Mouse (Mus musculus) embryonic facial prominence, embryonic 12.5 days (tissue): Measurements from ENCODE around the gene Crybg3. TPM values are rescaled to one million over a fixed set of nuclear protein-coding genes. Genes with fewer than 3 reads are reported as not detected.

Experiments used
- ATAC-seq: fragments of 200-750 bp; cut with Nextera tagmentation; 2 replicates; pipeline ENCODE4 v1.8.0; 2017; ENCODE audit not compliant: insufficient number of reproducible peaks, insufficient read depth, low FRiP score, low TSS enrichment
- H3K27ac ChIP-seq: fragments of 300-500 bp; sonication (generic); 2 replicates; pipeline ENCODE4 v1.5.1; 2016; ENCODE audit warnings: mild to moderate bottlenecking
- H3K27me3 ChIP-seq: fragments of 300-500 bp; sonication (generic); 2 replicates; pipeline ENCODE4 v1.6.1; 2016; ENCODE audit warnings: mild to moderate bottlenecking, moderate library complexity
- H3K36me3 ChIP-seq: fragments of 300-500 bp; sonication (generic); 2 replicates; pipeline ENCODE4 v1.6.1; 2016; ENCODE audit warnings: mild to moderate bottlenecking
- H3K4me1 ChIP-seq: fragments of 300-500 bp; sonication (generic); 2 replicates; pipeline ENCODE4 v1.6.1; 2016
- H3K4me2 ChIP-seq: fragments of 300-500 bp; sonication (generic); replicated peaks from 2 replicates; pipeline ENCODE4 v1.6.1; 2016; ENCODE audit warnings: mild to moderate bottlenecking, moderate library complexity
- H3K4me3 ChIP-seq: fragments of 300-500 bp; sonication (generic); 2 replicates; pipeline ENCODE4 v1.5.1; 2016; ENCODE audit warnings: mild to moderate bottlenecking
- H3K9ac ChIP-seq: fragments of 300-500 bp; sonication (generic); 2 replicates; pipeline ENCODE4 v1.6.1; 2016; ENCODE audit warnings: mild to moderate bottlenecking, moderate library complexity
- H3K9me3 ChIP-seq: fragments of 300-500 bp; sonication (generic); 2 replicates; pipeline ENCODE4 v1.6.1; 2016; ENCODE audit warnings: mild to moderate bottlenecking, moderate library complexity
- WGBS: fragments of 180-500 bp; shearing (Covaris S2); methylation state at CpG from one replicate; pipeline ENCODE4 v1.1.7; 2016; 5-methylcytosine and 5-hydroxymethylcytosine counted together
- polyA plus RNA-seq: library from polyadenylated mRNA; unstranded; fragments of >200 nt; fragmentation: Nextera tagmentation; extraction: Ambion mirVana; gene quantifications from 2 replicates; pipeline ENCODE4 v1.2.1, GENCODE M21; 2016

The Crybg3 gene
- polyA plus RNA-seq, 1 experiment from 2014 or later: 8.8 TPM

DNA sequence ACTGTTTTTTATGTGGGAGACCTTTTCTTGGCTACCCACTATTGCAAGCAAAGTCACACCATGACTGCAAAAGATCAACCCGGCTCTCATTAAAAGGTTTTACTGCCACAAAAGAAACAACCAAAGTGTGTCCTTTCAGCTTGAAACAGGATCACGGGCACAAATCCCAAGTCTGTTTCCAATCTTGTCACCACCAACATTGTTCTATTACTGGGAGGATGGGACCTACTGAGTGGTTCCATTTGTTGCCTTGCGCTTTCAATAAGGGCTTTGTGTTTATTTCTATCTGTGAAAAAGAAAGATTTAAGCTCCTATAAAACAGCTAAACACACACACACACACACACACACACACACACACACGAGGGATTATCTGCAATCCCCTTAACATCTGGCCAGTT, 1.8 kb downstream of the Crybg3 start:
- Histone ChIP-seq H3K4me2 (peak overlapping the region; percentile 62), H3K4me1 (peaks cover 20% of the 10 kb centered on the region), H3K27ac (no peak overlapping the region), H3K27me3 (no peaks in the 10 kb centered on the region), H3K4me3 (peak overlapping the region; percentile 74), H3K9me3 (no peaks in the 10 kb centered on the region), H3K9ac (no peak overlapping the region), H3K36me3 (no peaks in the 10 kb centered on the region)
- WGBS: 20% methylated on average over 4 of the region's 4 CpGs
- no peak for ATAC-seq

GRCm38 (mm10) chr16:59597256-59597655, 3.5 kb downstream of the Crybg3 start:
- Histone ChIP-seq H3K36me3 (no peaks in the 10 kb centered on the region), H3K4me1 (peaks cover 19% of the 10 kb centered on the region), H3K4me2 (no peak overlapping the region), H3K27me3 (no peaks in the 10 kb centered on the region), H3K9me3 (no peaks in the 10 kb centered on the region), H3K9ac (no peak overlapping the region), H3K4me3 (no peak overlapping the region), H3K27ac (no peak overlapping the region)
- 83% methylated on average over 6 of the region's 6 CpGs for WGBS
- no peak for ATAC-seq

- H3K36me3 ChIP-seq: no peaks in the 10 kb centered on the region
- H3K4me3 ChIP-seq: no peak overlapping the region
- H3K9me3 ChIP-seq: no peaks in the 10 kb centered on the region
- no peak overlapping the region for H3K27ac ChIP-seq
- no peak overlapping the region for H3K9ac ChIP-seq
- H3K27me3 ChIP-seq: no peaks in the 10 kb centered on the region
- peaks cover 22% of the 10 kb centered on the region for H3K4me1 ChIP-seq
- WGBS: 69% methylated on average over 3 of the region's 3 CpGs
- ATAC-seq: no peak
- no peak overlapping the region for H3K4me2 ChIP-seq
Measured at GRCm38 (mm10) chr16:59594714-59595113, 6.1 kb downstream of the Crybg3 start.

GRCm38 (mm10) chr16:59590790-59591189, 10.0 kb downstream of the Crybg3 start:
- H3K36me3 ChIP-seq: no peaks in the 10 kb centered on the region
- WGBS: 37% methylated on average over 6 of the region's 6 CpGs
- H3K9ac ChIP-seq: no peak overlapping the region
- no peak overlapping the region for H3K4me3 ChIP-seq
- ATAC-seq: no peak
- H3K9me3 ChIP-seq: no peaks in the 10 kb centered on the region
- H3K4me2 ChIP-seq: no peak overlapping the region
- H3K27ac ChIP-seq: no peak overlapping the region
- H3K4me1 ChIP-seq: peaks cover 13% of the 10 kb centered on the region
- H3K27me3 ChIP-seq: no peaks in the 10 kb centered on the region

DNA sequence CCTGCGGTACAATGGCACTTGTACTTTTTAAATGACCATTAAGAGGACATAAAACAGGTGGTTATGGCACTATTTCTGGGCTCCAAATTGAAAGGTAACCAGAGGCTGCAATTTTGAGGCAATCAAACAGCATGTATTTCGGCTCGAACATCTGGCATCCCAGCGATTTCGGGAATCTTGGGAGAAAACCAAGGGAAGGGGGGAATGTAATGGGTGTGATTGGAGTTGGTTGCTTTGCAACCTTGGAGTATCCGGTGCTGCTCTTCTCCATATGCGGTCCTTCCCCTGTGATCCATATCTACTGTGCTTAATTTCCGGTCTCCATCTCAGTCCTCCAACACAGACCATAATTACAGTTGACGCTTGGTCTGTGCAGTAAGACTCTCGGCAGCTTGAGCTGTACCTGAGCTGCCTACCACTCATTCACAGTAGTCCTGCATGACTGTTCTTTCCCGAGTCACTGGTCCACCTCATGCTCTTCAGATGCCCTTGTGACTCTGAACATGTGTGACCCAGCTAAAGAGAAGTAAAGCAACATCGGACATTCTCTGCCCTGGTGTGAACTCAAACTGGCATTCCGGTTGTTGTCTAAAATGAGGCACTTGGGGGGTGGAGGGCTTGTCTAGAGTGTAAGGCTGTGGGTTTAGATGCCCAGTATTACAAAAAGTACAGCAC, 12.3 kb downstream of the Crybg3 start:
- 87% methylated on average over 13 of the region's 13 CpGs for WGBS
- Histone ChIP-seq H3K27me3 (no peaks in the 10 kb centered on the region), H3K27ac (no peak overlapping the region), H3K4me1 (peaks cover 13% of the 10 kb centered on the region), H3K9ac (no peak overlapping the region), H3K36me3 (no peaks in the 10 kb centered on the region), H3K9me3 (no peaks in the 10 kb centered on the region), H3K4me3 (no peak overlapping the region), H3K4me2 (no peak overlapping the region)
- no peak for ATAC-seq

GRCm38 (mm10) chr16:59587816-59588215, 13.0 kb downstream of the Crybg3 start:
- H3K4me1 ChIP-seq: peaks cover 13% of the 10 kb centered on the region
- H3K4me2 ChIP-seq: no peak overlapping the region
- WGBS: 76% methylated on average over 10 of the region's 10 CpGs
- H3K9me3 ChIP-seq: no peaks in the 10 kb centered on the region
- H3K27me3 ChIP-seq: no peaks in the 10 kb centered on the region
- H3K4me3 ChIP-seq: no peak overlapping the region
- no peaks in the 10 kb centered on the region for H3K36me3 ChIP-seq
- no peak for ATAC-seq
- no peak overlapping the region for H3K9ac ChIP-seq
- no peak overlapping the region for H3K27ac ChIP-seq

DNA sequence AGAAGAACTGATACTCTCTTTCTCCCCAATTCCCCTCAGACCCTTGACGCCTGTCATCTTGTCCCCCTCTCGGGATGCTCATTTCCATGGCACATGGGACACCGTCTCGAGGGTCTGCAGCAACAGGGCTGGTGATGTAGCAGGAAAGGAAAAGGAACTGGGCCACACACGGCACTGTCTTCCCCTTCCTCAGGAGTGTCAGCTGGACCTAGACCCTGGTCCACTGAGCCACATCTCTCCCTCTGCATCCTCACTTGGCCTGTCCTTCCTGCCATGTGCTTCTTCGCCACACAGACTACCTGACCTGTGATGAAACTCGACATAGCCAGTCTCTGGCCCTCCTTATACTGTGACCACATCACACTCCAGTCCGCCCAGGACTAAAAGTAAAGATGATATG, 13.9 kb downstream of the Crybg3 start:
- 85% methylated on average over 8 of the region's 8 CpGs for WGBS
- Histone ChIP-seq H3K27ac (no peak overlapping the region), H3K9me3 (no peaks in the 10 kb centered on the region), H3K4me2 (no peak overlapping the region), H3K4me3 (no peak overlapping the region), H3K36me3 (no peaks in the 10 kb centered on the region), H3K9ac (no peak overlapping the region), H3K27me3 (no peaks in the 10 kb centered on the region), H3K4me1 (peaks cover 13% of the 10 kb centered on the region)
- ATAC-seq: no peak

DNA sequence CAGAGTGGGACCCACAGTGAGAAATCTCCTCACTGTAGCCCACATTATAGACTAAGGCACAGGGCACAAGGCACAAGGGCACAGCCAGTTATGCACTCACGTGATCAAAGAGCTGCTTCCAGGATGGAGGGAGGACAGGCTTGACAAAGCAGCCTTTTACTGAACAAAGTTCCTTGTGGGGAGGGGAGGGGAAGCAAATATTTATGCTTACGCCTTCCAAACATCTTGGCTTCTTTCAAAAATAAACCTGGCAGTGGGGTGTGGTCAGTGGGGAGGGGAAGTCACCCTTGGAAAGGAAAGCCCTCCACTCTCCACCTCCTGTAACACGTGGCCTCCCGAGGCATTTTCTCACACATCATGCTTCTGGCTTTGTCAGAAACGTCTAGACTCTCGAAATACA, 14.5 kb downstream of the Crybg3 start:
- Histone ChIP-seq H3K9me3 (no peaks in the 10 kb centered on the region), H3K9ac (no peak overlapping the region), H3K4me2 (no peak overlapping the region), H3K27me3 (no peaks in the 10 kb centered on the region), H3K27ac (no peak overlapping the region), H3K36me3 (no peaks in the 10 kb centered on the region), H3K4me1 (peaks cover 13% of the 10 kb centered on the region), H3K4me3 (no peak overlapping the region)
- 38% methylated on average over 6 of the region's 6 CpGs for WGBS
- ATAC-seq: no peak

DNA sequence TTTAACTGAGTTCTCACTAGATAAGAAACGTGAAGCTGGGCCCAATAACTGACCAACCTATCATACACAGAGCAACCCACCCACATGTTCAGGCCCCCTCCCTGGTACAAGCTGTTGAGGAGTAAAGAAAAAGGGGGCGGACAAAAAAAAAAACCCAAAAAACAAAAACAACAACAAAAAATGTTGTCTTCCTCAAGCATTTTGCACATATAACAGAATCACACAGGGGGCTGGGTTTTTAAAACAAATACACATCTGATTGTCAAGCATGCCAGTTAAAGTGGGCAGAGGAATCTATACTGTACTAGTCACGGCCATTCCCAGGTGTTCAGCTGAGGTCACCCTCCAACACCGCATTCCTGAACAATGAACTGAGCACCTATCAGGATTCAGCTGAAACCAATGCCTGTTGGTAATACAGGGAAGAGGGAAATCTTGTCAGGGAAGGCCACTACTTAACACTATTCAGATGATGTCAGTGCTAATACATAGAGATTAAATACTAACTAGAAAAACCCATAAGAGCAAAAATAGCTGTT, 15.0 kb downstream of the Crybg3 start:
- Histone ChIP-seq H3K9me3 (no peaks in the 10 kb centered on the region), H3K4me3 (no peak overlapping the region), H3K4me2 (no peak overlapping the region), H3K4me1 (peaks cover 13% of the 10 kb centered on the region), H3K9ac (no peak overlapping the region), H3K27me3 (no peaks in the 10 kb centered on the region), H3K27ac (no peak overlapping the region), H3K36me3 (no peaks in the 10 kb centered on the region)
- no peak for ATAC-seq
- WGBS: 77% methylated on average over 4 of the region's 4 CpGs

- no peaks in the 10 kb centered on the region for H3K9me3 ChIP-seq
- no peak overlapping the region for H3K4me3 ChIP-seq
- 80% methylated on average over 5 of the region's 5 CpGs for WGBS
- no peak overlapping the region for H3K4me2 ChIP-seq
- H3K27me3 ChIP-seq: no peaks in the 10 kb centered on the region
- H3K27ac ChIP-seq: no peak overlapping the region
- H3K4me1 ChIP-seq: peaks cover 10% of the 10 kb centered on the region
- no peak for ATAC-seq
- no peaks in the 10 kb centered on the region for H3K36me3 ChIP-seq
- no peak overlapping the region for H3K9ac ChIP-seq
Measured at GRCm38 (mm10) chr16:59583515-59583914, 17.3 kb downstream of the Crybg3 start.

- Histone ChIP-seq H3K9me3 (no peaks in the 10 kb centered on the region), H3K4me1 (no peaks in the 10 kb centered on the region), H3K9ac (no peak overlapping the region), H3K27me3 (no peaks in the 10 kb centered on the region), H3K4me2 (no peak overlapping the region), H3K27ac (no peak overlapping the region), H3K36me3 (no peaks in the 10 kb centered on the region), H3K4me3 (no peak overlapping the region)
- ATAC-seq: no peak
- WGBS: 81% methylated on average over 8 of the region's 8 CpGs
Measured at GRCm38 (mm10) chr16:59579237-59579636, 21.5 kb downstream of the Crybg3 start.

GRCm38 (mm10) chr16:59573961-59574360, 26.8 kb downstream of the Crybg3 start:
- no peaks in the 10 kb centered on the region for H3K36me3 ChIP-seq
- H3K27ac ChIP-seq: no peak overlapping the region
- H3K4me3 ChIP-seq: no peak overlapping the region
- H3K9me3 ChIP-seq: no peaks in the 10 kb centered on the region
- no peak for ATAC-seq
- no peak overlapping the region for H3K4me2 ChIP-seq
- H3K27me3 ChIP-seq: no peaks in the 10 kb centered on the region
- H3K4me1 ChIP-seq: no peaks in the 10 kb centered on the region; the same call in 1 of the 2 replicates
- H3K9ac ChIP-seq: no peak overlapping the region
- 83% methylated on average over 11 of the region's 11 CpGs for WGBS
